17 mouse cellular contexts compared by ENCODE assay signal in the genomic region with DNA sequence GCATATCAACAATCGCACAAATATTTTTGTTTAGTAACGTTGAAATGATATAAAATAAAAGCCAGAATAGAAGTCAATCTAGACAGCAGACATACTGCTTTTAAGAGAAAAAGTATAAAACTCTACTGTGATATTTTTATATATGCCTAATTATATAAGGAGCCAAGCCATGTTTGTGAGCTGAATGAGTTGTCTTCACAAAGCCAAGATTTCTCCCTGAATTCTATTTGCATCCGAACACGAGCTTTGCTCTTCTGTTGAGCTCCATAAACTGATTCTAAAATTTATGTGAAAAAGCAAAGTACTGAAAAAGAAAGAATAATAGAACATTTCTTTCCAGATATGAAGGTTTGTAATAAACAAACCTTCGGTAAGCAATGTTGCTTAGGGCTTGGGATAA. TPM values are rescaled to one million over a fixed set of nuclear protein-coding genes. Genes with fewer than 3 reads are reported as not detected.
"Had no signal": no experiment of that assay in that cellular context is flagged by ENCODE, and none has a peak within 500 bp of the region (broad histone marks: within the 10 kb centered on the region; RNA-seq: fewer than 3 reads in every experiment).

No protein-coding gene starts in this region.

- ATAC-seq: midbrain, embryonic 16.5 days had no signal

- H3K27ac ChIP-seq: midbrain, embryonic 10.5 days; midbrain, embryonic 12.5 days; neural tube, embryonic 13.5 days; neural tube, embryonic 15.5 days had no signal

- H3K9me3 ChIP-seq: midbrain, embryonic 10.5 days; midbrain, embryonic 12.5 days; neural tube, embryonic 13.5 days; neural tube, embryonic 15.5 days had no signal

- H3K4me1 ChIP-seq: midbrain, embryonic 10.5 days; midbrain, embryonic 12.5 days; neural tube, embryonic 13.5 days; neural tube, embryonic 15.5 days had no signal

- H3K4me3 ChIP-seq: midbrain, embryonic 10.5 days; midbrain, embryonic 12.5 days; myocyte; neural tube, embryonic 13.5 days; neural tube, embryonic 15.5 days had no signal

- H3K36me3 ChIP-seq: midbrain, embryonic 10.5 days; midbrain, embryonic 12.5 days; neural tube, embryonic 13.5 days; neural tube, embryonic 15.5 days had no signal

- H3K4me2 ChIP-seq: lung, embryonic 14.5 days; midbrain, embryonic 12.5 days; neural tube, embryonic 13.5 days; neural tube, embryonic 15.5 days had no signal

- DNase-seq: lung, adult 18-20 months; lung, embryonic 14.5 days; lung, postnatal 10 days; lung, postnatal 4 days; midbrain, embryonic 14.5 days; retina, postnatal 1 day; right cerebral cortex, postnatal 14 days; thymus, adult 2 months; thymus, postnatal 25 days; thymus, postnatal 4 days had no signal

- H3K27me3 ChIP-seq: midbrain, embryonic 12.5 days; neural tube, embryonic 13.5 days; neural tube, embryonic 15.5 days had no signal

- H3K9ac ChIP-seq: lung, embryonic 14.5 days; midbrain, embryonic 12.5 days; neural tube, embryonic 13.5 days; neural tube, embryonic 15.5 days had no signal

RNA-seq across cellular contexts. Expression of a gene that starts 33.7 kb away (rescaled TPM):
- total RNA-seq: megakaryocyte-erythroid progenitor cell, adult 5-6 weeks had no signal
